Mouse (Mus musculus) stomach, embryonic 14.5 days (tissue): ENCODE data around the gene Ctnnbip1. TPM values are rescaled to one million over a fixed set of nuclear protein-coding genes. Genes with fewer than 3 reads are reported as not detected.

Source experiments
- ATAC-seq: fragments of 200-750 bp; cut with Nextera tagmentation; 2 replicates; pipeline ENCODE4 v1.8.0; 2017; ENCODE audit warnings: low read depth, moderate TSS enrichment; ENCODE audit not compliant: insufficient number of reproducible peaks, insufficient read depth, low FRiP score
- H3K27ac ChIP-seq: fragments of 300-500 bp; sonication (generic); 2 replicates; pipeline ENCODE4 v1.5.1; 2014; ENCODE audit warnings: mild to moderate bottlenecking, low read length, moderate library complexity, mixed read lengths
- H3K27me3 ChIP-seq: fragments of 300-500 bp; sonication (generic); 2 replicates; pipeline ENCODE4 v1.6.1; 2014; ENCODE audit warnings: low read length, control low read depth, mixed read lengths; ENCODE audit not compliant: control insufficient read depth, insufficient read depth
- H3K36me3 ChIP-seq: fragments of 300-500 bp; sonication (generic); 2 replicates; pipeline ENCODE4 v1.6.1; 2014; ENCODE audit warnings: mild to moderate bottlenecking, control low read depth, low read length, moderate library complexity, mixed read lengths; ENCODE audit not compliant: control insufficient read depth, insufficient read depth
- H3K4me1 ChIP-seq: fragments of 300-500 bp; sonication (generic); 2 replicates; pipeline ENCODE4 v1.6.1; 2014; ENCODE audit warnings: low read length, control low read depth, mixed read lengths; ENCODE audit not compliant: control insufficient read depth, insufficient read depth
- H3K4me2 ChIP-seq: fragments of 300-500 bp; sonication (generic); replicated peaks from 2 replicates; pipeline ENCODE4 v1.6.1; 2014; ENCODE audit warnings: low read depth, low read length, control low read depth
- H3K4me3 ChIP-seq: fragments of 300-500 bp; sonication (generic); 2 replicates; pipeline ENCODE4 v1.5.1; 2014; ENCODE audit warnings: low read depth, low read length, control low read depth
- H3K9ac ChIP-seq: fragments of 300-500 bp; sonication (generic); replicated peaks from 2 replicates; pipeline ENCODE4 v1.6.1; 2014; ENCODE audit warnings: low read depth, mild to moderate bottlenecking, control low read depth, low read length, moderate library complexity, mixed read lengths
- H3K9me3 ChIP-seq: fragments of 300-500 bp; sonication (generic); 2 replicates; pipeline ENCODE4 v1.6.1; 2016; ENCODE audit warnings: low read depth, low read length, control low read depth; ENCODE audit not compliant: control insufficient read depth
- WGBS: fragments of 180-500 bp; shearing (Covaris S2); extraction: QIAGEN DNeasy Blood & Tissue Kit; methylation state at CpG from one replicate; pipeline ENCODE4 v1.1.7; 2014; 5-methylcytosine and 5-hydroxymethylcytosine counted together
- polyA plus RNA-seq: library from polyadenylated mRNA; unstranded; fragments of >200 nt; fragmentation: Nextera tagmentation; extraction: Ambion mirVana; gene quantifications from 2 replicates; pipeline ENCODE4 v1.2.1, GENCODE M21; 2014

The Ctnnbip1 gene
- polyA plus RNA-seq, 1 experiment from 2014 or later: 57.7 TPM

- 53% methylated on average over 7 of the region's 7 CpGs for WGBS
- H3K9ac ChIP-seq: no peak overlapping the region
- H3K27ac ChIP-seq: no peak overlapping the region
- H3K9me3 ChIP-seq: no peaks in the 10 kb centered on the region
- H3K4me3 ChIP-seq: no peak overlapping the region
- no peak for ATAC-seq
- no peaks in the 10 kb centered on the region for H3K36me3 ChIP-seq
- H3K4me2 ChIP-seq: no peak overlapping the region
- H3K27me3 ChIP-seq: no peaks in the 10 kb centered on the region
- peaks cover 4% of the 10 kb centered on the region; the same call in 1 of the 2 replicates for H3K4me1 ChIP-seq
Observed at GRCm38 (mm10) chr4:149602236-149602635, 84.2 kb downstream of the Ctnnbip1 start.

- H3K9ac ChIP-seq: no peak overlapping the region
- H3K27ac ChIP-seq: no peak overlapping the region
- WGBS: 44% methylated on average over 1 of the region's 1 CpGs
- H3K36me3 ChIP-seq: no peaks in the 10 kb centered on the region
- ATAC-seq: no peak
- peaks cover 10% of the 10 kb centered on the region; the same call in 1 of the 2 replicates for H3K4me1 ChIP-seq
- no peak overlapping the region for H3K4me3 ChIP-seq
- no peak overlapping the region for H3K4me2 ChIP-seq
- no peaks in the 10 kb centered on the region for H3K27me3 ChIP-seq
- no peaks in the 10 kb centered on the region for H3K9me3 ChIP-seq
Observed at GRCm38 (mm10) chr4:149603860-149604259, 85.8 kb downstream of the Ctnnbip1 start.

- no peak overlapping the region for H3K27ac ChIP-seq
- no peak for ATAC-seq
- H3K4me2 ChIP-seq: no peak overlapping the region
- no peaks in the 10 kb centered on the region for H3K27me3 ChIP-seq
- 75% methylated on average over 3 of the region's 3 CpGs for WGBS
- no peak overlapping the region for H3K4me3 ChIP-seq
- H3K9ac ChIP-seq: no peak overlapping the region
- H3K4me1 ChIP-seq: peaks cover 10% of the 10 kb centered on the region; the same call in 1 of the 2 replicates
- no peaks in the 10 kb centered on the region for H3K9me3 ChIP-seq
- H3K36me3 ChIP-seq: no peaks in the 10 kb centered on the region
Observed at GRCm38 (mm10) chr4:149604518-149604917, 86.5 kb downstream of the Ctnnbip1 start.

GRCm38 (mm10) chr4:149606056-149606455 is 88.0 kb downstream of the Ctnnbip1 start:
- Histone ChIP-seq H3K27me3 (no peaks in the 10 kb centered on the region), H3K4me2 (no peak overlapping the region), H3K9ac (no peak overlapping the region), H3K36me3 (no peaks in the 10 kb centered on the region), H3K4me3 (no peak overlapping the region), H3K9me3 (no peaks in the 10 kb centered on the region), H3K4me1 (peaks cover 10% of the 10 kb centered on the region; the same call in 1 of the 2 replicates), H3K27ac (no peak overlapping the region)
- WGBS: 79% methylated on average over 18 of the region's 18 CpGs
- no peak for ATAC-seq

- no peak overlapping the region for H3K27ac ChIP-seq
- H3K9ac ChIP-seq: no peak overlapping the region
- 65% methylated on average over 15 of the region's 15 CpGs for WGBS
- H3K4me3 ChIP-seq: no peak overlapping the region
- no peaks in the 10 kb centered on the region for H3K36me3 ChIP-seq
- no peaks in the 10 kb centered on the region for H3K9me3 ChIP-seq
- no peaks in the 10 kb centered on the region for H3K27me3 ChIP-seq
- H3K4me2 ChIP-seq: no peak overlapping the region
- no peak for ATAC-seq
- H3K4me1 ChIP-seq: peaks cover 10% of the 10 kb centered on the region; the same call in 1 of the 2 replicates
Observed at GRCm38 (mm10) chr4:149606766-149607358, 88.8 kb downstream of the Ctnnbip1 start.

- Histone ChIP-seq H3K4me3 (no peak overlapping the region), H3K9ac (no peak overlapping the region), H3K9me3 (no peaks in the 10 kb centered on the region), H3K36me3 (no peaks in the 10 kb centered on the region), H3K27ac (no peak overlapping the region), H3K4me1 (peaks cover 8% of the 10 kb centered on the region; the same call in 1 of the 2 replicates), H3K27me3 (no peaks in the 10 kb centered on the region), H3K4me2 (no peak overlapping the region)
- ATAC-seq: peak; percentile 61; the same call in 1 of the 2 replicates
- 40% methylated on average over 20 of the region's 20 CpGs for WGBS
Observed at GRCm38 (mm10) chr4:149607591-149608308, 89.7 kb downstream of the Ctnnbip1 start.

- whole genome bisulfite sequencing: 70% methylated on average over 6 of the region's 6 CpGs
- H3K27ac ChIP-seq: no peak overlapping the region
- H3K9me3 ChIP-seq: no peaks in the 10 kb centered on the region
- H3K4me2 ChIP-seq: no peak overlapping the region
- H3K4me1 ChIP-seq: peaks cover 8% of the 10 kb centered on the region; the same call in 1 of the 2 replicates
- no peaks in the 10 kb centered on the region for H3K27me3 ChIP-seq
- 0 out of 2 replicates have a peak, but pooled peaks have one; percentile 46 for ATAC-seq
- no peak overlapping the region for H3K4me3 ChIP-seq
- H3K9ac ChIP-seq: no peak overlapping the region
- H3K36me3 ChIP-seq: no peaks in the 10 kb centered on the region
Observed at GRCm38 (mm10) chr4:149608309-149608638, 90.2 kb downstream of the Ctnnbip1 start.

- Histone ChIP-seq H3K27ac (no peak overlapping the region), H3K4me2 (no peak overlapping the region), H3K4me1 (peaks cover 8% of the 10 kb centered on the region; the same call in 1 of the 2 replicates), H3K9ac (no peak overlapping the region), H3K36me3 (no peaks in the 10 kb centered on the region), H3K27me3 (no peaks in the 10 kb centered on the region), H3K4me3 (no peak overlapping the region), H3K9me3 (no peaks in the 10 kb centered on the region)
- no peak for ATAC-seq
- WGBS: 69% methylated on average over 8 of the region's 8 CpGs
Observed at GRCm38 (mm10) chr4:149609256-149610025, 91.4 kb downstream of the Ctnnbip1 start.
